Mouse (Mus musculus): ENCODE measurements around the gene Kcnn3. TPM values are rescaled to one million over a fixed set of nuclear protein-coding genes. Genes with fewer than 3 reads are reported as not detected.

The Kcnn3 gene
- polyA plus RNA-seq, 1 experiment, result 6.2 TPM

DNA sequence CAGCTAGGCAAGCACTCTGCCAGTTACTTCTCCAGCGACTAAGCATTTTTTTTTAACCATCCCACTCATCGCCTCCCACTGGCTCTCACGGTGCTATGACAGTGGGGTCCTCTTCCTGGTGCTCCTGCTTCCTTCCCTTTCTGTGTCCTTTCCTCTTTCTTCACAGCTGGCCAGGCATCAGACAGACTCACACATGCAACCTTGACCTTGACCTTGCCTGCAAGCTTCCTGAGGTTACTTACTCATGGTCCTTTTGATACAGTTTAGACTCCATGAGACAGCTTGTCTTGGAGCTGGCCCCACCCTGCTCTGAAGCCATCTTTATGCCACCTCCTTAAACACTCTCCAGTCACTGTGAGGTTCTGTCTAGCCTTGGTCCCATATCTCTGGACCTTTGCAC is 69.4 kb downstream of the Kcnn3 start:
- TF ChIP-seq CTCF (IDR thresholded peaks at IDR 0.05; ENCODE audit: borderline replicate concordance, insufficient read depth, low read depth, low read length), result no peak
- no peak for TF ChIP-seq POLR2A (IDR thresholded peaks at IDR 0.05; ENCODE audit: borderline replicate concordance, insufficient read depth, low read length)
- Histone ChIP-seq H3K27me3 (ENCODE audit: control insufficient read depth, insufficient read depth, low read length) (no peaks in the 10 kb centered on the region; the same call in 1 of the 2 replicates), H3K4me3 (replicated peaks; ENCODE audit: insufficient read depth, low read depth, low read length) (no peak overlapping the region), H3K27ac (ENCODE audit: insufficient read depth, low read length) (no peak overlapping the region), H3K4me1 (ENCODE audit: control insufficient read depth, insufficient read depth, low read length) (no peaks in the 10 kb centered on the region)
- 75% methylated on average over 3 of the region's 3 CpGs for WGBS
- no peak for DNase-seq

GRCm38 (mm10) chr3:89590386-89590785 is 70.4 kb downstream of the Kcnn3 start:
- DNase-seq, result no peak
- no peak for TF ChIP-seq CTCF (IDR thresholded peaks at IDR 0.05; ENCODE audit: borderline replicate concordance, insufficient read depth, low read depth, low read length)
- no peak for TF ChIP-seq POLR2A (IDR thresholded peaks at IDR 0.05; ENCODE audit: borderline replicate concordance, insufficient read depth, low read length)
- Histone ChIP-seq H3K27ac (ENCODE audit: insufficient read depth, low read length) (no peak overlapping the region), H3K4me1 (ENCODE audit: control insufficient read depth, insufficient read depth, low read length) (no peaks in the 10 kb centered on the region), H3K4me3 (replicated peaks; ENCODE audit: insufficient read depth, low read depth, low read length) (no peak overlapping the region), H3K27me3 (ENCODE audit: control insufficient read depth, insufficient read depth, low read length) (no peaks in the 10 kb centered on the region; the same call in 1 of the 2 replicates)
- WGBS, result 87% methylated on average over 4 of the region's 4 CpGs

DNA sequence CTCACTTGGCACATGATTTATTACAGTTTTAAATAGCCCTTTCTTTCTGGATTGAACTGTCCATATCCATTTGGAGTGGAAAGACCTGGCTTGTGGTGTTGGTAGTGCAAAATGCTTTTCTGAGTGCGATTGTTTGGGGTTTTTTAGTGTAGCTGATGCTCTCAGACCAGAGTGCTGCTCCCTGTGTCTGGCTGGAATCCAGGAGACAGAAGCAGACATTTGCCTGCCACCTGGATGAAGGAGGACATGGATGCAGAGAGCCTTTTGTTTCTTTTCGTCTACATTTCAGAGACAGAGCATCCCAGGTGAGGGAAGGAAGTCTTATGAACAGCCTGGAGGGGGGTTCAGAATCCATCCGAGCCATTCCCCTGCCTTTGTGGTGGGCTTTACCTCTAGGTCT is 71.5 kb downstream of the Kcnn3 start:
- 30% methylated on average over 3 of the region's 3 CpGs for WGBS
- Histone ChIP-seq H3K27ac (ENCODE audit: insufficient read depth, low read length) (no peak overlapping the region), H3K27me3 (ENCODE audit: control insufficient read depth, insufficient read depth, low read length) (no peaks in the 10 kb centered on the region; the same call in 1 of the 2 replicates), H3K4me3 (replicated peaks; ENCODE audit: insufficient read depth, low read depth, low read length) (no peak overlapping the region), H3K4me1 (ENCODE audit: control insufficient read depth, insufficient read depth, low read length) (no peaks in the 10 kb centered on the region)
- peak; percentile 20 to 35 for DNase-seq
- TF ChIP-seq CTCF (IDR thresholded peaks at IDR 0.05; ENCODE audit: borderline replicate concordance, insufficient read depth, low read depth, low read length) (no peak), POLR2A (IDR thresholded peaks at IDR 0.05; ENCODE audit: borderline replicate concordance, insufficient read depth, low read length) (no peak)

DNA sequence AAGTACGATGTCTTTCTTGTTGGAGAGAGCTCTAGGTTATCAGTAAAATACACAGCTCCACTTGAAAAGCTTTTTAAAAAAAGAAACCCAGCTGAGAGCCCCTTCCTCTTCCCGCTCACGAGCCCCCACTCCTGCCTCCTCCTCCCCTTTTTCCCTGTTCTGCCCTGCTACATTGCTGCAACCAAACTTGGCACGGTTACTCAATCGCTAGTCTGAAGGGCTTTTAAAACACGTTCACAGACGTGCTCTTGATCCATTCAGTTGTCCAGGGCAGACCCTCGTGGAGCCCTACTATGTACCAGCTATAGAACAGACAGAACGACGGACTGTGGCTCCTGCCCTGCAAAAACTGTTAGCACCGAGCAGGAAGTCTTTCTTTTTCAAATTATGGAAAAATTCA is 72.8 kb downstream of the Kcnn3 start:
- TF ChIP-seq POLR2A (IDR thresholded peaks at IDR 0.05; ENCODE audit: borderline replicate concordance, insufficient read depth, low read length) (no peak), CTCF (IDR thresholded peaks at IDR 0.05; ENCODE audit: borderline replicate concordance, insufficient read depth, low read depth, low read length) (no peak)
- WGBS, result 66% methylated on average over 11 of the region's 11 CpGs

DNA sequence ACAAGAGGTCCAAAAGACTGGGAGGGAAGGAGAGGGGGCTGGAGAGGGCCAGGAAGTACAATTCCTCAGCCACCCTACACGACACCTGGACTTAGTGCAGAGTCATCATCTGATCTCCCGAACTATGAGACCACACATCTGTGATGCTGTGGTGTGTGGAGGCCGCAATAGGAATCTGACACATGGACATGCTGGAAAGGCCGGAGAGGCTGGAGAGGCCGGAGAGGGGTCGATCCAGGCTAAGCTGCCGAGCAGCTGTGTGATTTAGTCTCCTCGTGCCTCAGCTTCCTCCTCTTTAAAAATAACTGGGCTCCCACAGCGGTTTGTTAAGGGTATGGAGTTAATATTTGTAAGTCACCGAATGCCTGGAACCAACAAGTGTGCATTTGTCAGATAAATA is 73.6 kb downstream of the Kcnn3 start:
- Histone ChIP-seq H3K4me1 (ENCODE audit: control insufficient read depth, insufficient read depth, low read length) (no peaks in the 10 kb centered on the region), H3K27ac (ENCODE audit: insufficient read depth, low read length) (no peak overlapping the region), H3K27me3 (ENCODE audit: control insufficient read depth, insufficient read depth, low read length) (no peaks in the 10 kb centered on the region; the same call in 1 of the 2 replicates), H3K4me3 (replicated peaks; ENCODE audit: insufficient read depth, low read depth, low read length) (no peak overlapping the region)
- WGBS, result 95% methylated on average over 10 of the region's 10 CpGs
- no peak for TF ChIP-seq POLR2A (IDR thresholded peaks at IDR 0.05; ENCODE audit: borderline replicate concordance, insufficient read depth, low read length)
- no peak for TF ChIP-seq CTCF (IDR thresholded peaks at IDR 0.05; ENCODE audit: borderline replicate concordance, insufficient read depth, low read depth, low read length)
- no peak for DNase-seq

More for the DNA sequence above, 72.8 kb downstream of the Kcnn3 start:
- DNase-seq, result no peak
- Histone ChIP-seq H3K27ac (ENCODE audit: insufficient read depth, low read length) (no peak overlapping the region), H3K4me1 (ENCODE audit: control insufficient read depth, insufficient read depth, low read length) (no peaks in the 10 kb centered on the region), H3K27me3 (ENCODE audit: control insufficient read depth, insufficient read depth, low read length) (no peaks in the 10 kb centered on the region; the same call in 1 of the 2 replicates), H3K4me3 (replicated peaks; ENCODE audit: insufficient read depth, low read depth, low read length) (no peak overlapping the region)

GRCm38 (mm10) chr3:89598361-89598760 is 78.4 kb downstream of the Kcnn3 start:
- 91% methylated on average over 7 of the region's 7 CpGs for WGBS
- H3K4me1 ChIP-seq (ENCODE audit: control insufficient read depth, insufficient read depth, low read length), result no peaks in the 10 kb centered on the region
- DNase-seq, result no peak
- H3K4me3 ChIP-seq (replicated peaks; ENCODE audit: insufficient read depth, low read depth, low read length), result no peak overlapping the region
- H3K27me3 ChIP-seq (ENCODE audit: control insufficient read depth, insufficient read depth, low read length), result no peaks in the 10 kb centered on the region
- TF ChIP-seq CTCF (IDR thresholded peaks at IDR 0.05; ENCODE audit: borderline replicate concordance, insufficient read depth, low read depth, low read length), result no peak
- no peak for TF ChIP-seq POLR2A (IDR thresholded peaks at IDR 0.05; ENCODE audit: borderline replicate concordance, insufficient read depth, low read length)
- H3K27ac ChIP-seq (ENCODE audit: insufficient read depth, low read length), result no peak overlapping the region

GRCm38 (mm10) chr3:89598967-89599366 is 79.0 kb downstream of the Kcnn3 start:
- no peaks in the 10 kb centered on the region for H3K27me3 ChIP-seq (ENCODE audit: control insufficient read depth, insufficient read depth, low read length)
- 96% methylated on average over 7 of the region's 7 CpGs for WGBS

DNA sequence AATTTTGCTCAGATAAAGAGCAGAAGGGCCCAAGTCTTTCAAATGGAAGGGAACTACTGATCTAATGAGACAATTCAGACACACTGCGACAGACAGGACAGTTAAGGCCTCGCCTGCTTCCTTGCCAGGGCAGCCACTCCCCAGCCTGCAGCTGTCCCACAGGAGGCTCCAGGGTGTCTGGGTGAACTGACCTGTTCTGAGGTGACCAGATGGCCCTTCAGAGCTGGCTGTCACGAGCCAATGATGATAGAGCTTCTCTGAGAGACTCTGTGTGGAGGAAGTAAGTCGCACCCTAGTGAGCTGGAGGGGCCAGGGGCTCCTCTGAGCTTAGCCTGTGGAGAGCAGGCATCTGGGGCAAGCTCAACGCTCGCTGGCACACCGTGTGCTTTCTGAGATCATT is 81.1 kb downstream of the Kcnn3 start:
- Histone ChIP-seq H3K27me3 (ENCODE audit: control insufficient read depth, insufficient read depth, low read length) (no peaks in the 10 kb centered on the region), H3K4me1 (ENCODE audit: control insufficient read depth, insufficient read depth, low read length) (no peaks in the 10 kb centered on the region), H3K27ac (ENCODE audit: insufficient read depth, low read length) (no peak overlapping the region), H3K4me3 (replicated peaks; ENCODE audit: insufficient read depth, low read depth, low read length) (no peak overlapping the region)
- no peak for DNase-seq
- WGBS, result 46% methylated on average over 7 of the region's 7 CpGs
- no peak for TF ChIP-seq CTCF (IDR thresholded peaks at IDR 0.05; ENCODE audit: borderline replicate concordance, insufficient read depth, low read depth, low read length)
- TF ChIP-seq POLR2A (IDR thresholded peaks at IDR 0.05; ENCODE audit: borderline replicate concordance, insufficient read depth, low read length), result no peak

More at GRCm38 (mm10) chr3:89598967-89599366, 79.0 kb downstream of the Kcnn3 start:
- no peak for DNase-seq
- no peak for TF ChIP-seq POLR2A (IDR thresholded peaks at IDR 0.05; ENCODE audit: borderline replicate concordance, insufficient read depth, low read length)
- no peak for TF ChIP-seq CTCF (IDR thresholded peaks at IDR 0.05; ENCODE audit: borderline replicate concordance, insufficient read depth, low read depth, low read length)
- Histone ChIP-seq H3K4me3 (replicated peaks; ENCODE audit: insufficient read depth, low read depth, low read length) (no peak overlapping the region), H3K27ac (ENCODE audit: insufficient read depth, low read length) (no peak overlapping the region), H3K4me1 (ENCODE audit: control insufficient read depth, insufficient read depth, low read length) (no peaks in the 10 kb centered on the region)

Measured in cerebellum, adult 2 months (tissue).